In genomic region chr10:93166382-93166769, GRCm38 (mm10) we compare ENCODE assay signal across 7 mouse cellular contexts. TPM values are rescaled to one million over a fixed set of nuclear protein-coding genes. Genes with fewer than 3 reads are reported as not detected.
DNase-seq lines count a peak whose midpoint lies in the region; ATAC-seq and TF ChIP-seq lines count a peak whose summit lies in the region.

No protein-coding gene starts in this region.

- H3K9ac ChIP-seq in heart, postnatal 0 days (replicated peaks; ENCODE audit: low read depth, low read length) = peak overlapping the region; percentile 37

- TF ChIP-seq CTCF in heart, postnatal 0 days (IDR thresholded peaks at IDR 0.05; ENCODE audit: low read depth) = no peak

- H3K4me3 ChIP-seq in heart, postnatal 0 days (ENCODE audit: low read depth, low read length) = 0 out of 2 replicates have a peak overlapping the region, but pooled peaks have one; percentile 13
- no peak overlapping the region for H3K4me3 ChIP-seq in macrophage (ENCODE audit: inconsistent target)

- no peak for TF ChIP-seq EP300 in heart, postnatal 0 days (IDR thresholded peaks at IDR 0.05; ENCODE audit: low read depth)

- H3K9me3 ChIP-seq in heart, postnatal 0 days (replicated peaks; ENCODE audit: control insufficient read depth, low read length) = no peaks in the 10 kb centered on the region

- peaks cover 22% of the 10 kb centered on the region for H3K4me1 ChIP-seq in heart, postnatal 0 days (ENCODE audit: control insufficient read depth, insufficient read depth)

- peak overlapping the region; percentile 53 for H3K4me2 ChIP-seq in heart, postnatal 0 days (ENCODE audit: low read depth, low read length)

- WGBS in heart, postnatal 0 days = 20% methylated on average over 5 of the region's 5 CpGs
- 6% methylated on average over 5 of the region's 5 CpGs for WGBS in macrophage (ENCODE audit: missing documents)

- no peaks in the 10 kb centered on the region for H3K36me3 ChIP-seq in heart, postnatal 0 days (replicated peaks; ENCODE audit: control insufficient read depth, insufficient read depth, low read length)
- no peaks in the 10 kb centered on the region for H3K36me3 ChIP-seq in macrophage (ENCODE audit: inconsistent target)

- peak overlapping the region; percentile 84 for H3K27ac ChIP-seq in heart, postnatal 0 days (ENCODE audit: low read depth)
- H3K27ac ChIP-seq in macrophage = peak overlapping the region; percentile 34

- DNase-seq in spleen, postnatal 10 days (ENCODE audit: low spot score in 2 of 2) = peak; percentile 45 to 50
- DNase-seq in spleen, adult 12 weeks (ENCODE audit: low spot score) = no peak
- peak; percentile 40 to 52 for DNase-seq in cerebellum, postnatal 10 days
- DNase-seq in heart, postnatal 0 days (ENCODE audit: low spot score) = no peak
- DNase-seq in layer of hippocampus, postnatal 14 days (ENCODE audit: low spot score in 2 of 2) = no peak

- H3K27me3 ChIP-seq in heart, postnatal 0 days (ENCODE audit: control insufficient read depth, insufficient read depth, low read length) = no peaks in the 10 kb centered on the region

- ATAC-seq in heart, postnatal 0 days (ENCODE audit: insufficient read depth, low read depth) = 0 out of 2 replicates have a peak, but pooled peaks have one; percentile 41
- no peak for ATAC-seq in monocyte, adult 5-6 weeks (replicated peaks; ENCODE audit: insufficient number of reproducible peaks, low FRiP score, low TSS enrichment, poor library complexity, severe bottlenecking)

- peaks cover 100% of the 10 kb centered on the region for H3K79me2 ChIP-seq in macrophage (ENCODE audit: inconsistent target)

RNA-seq across cellular contexts. Expression of gene Cdk17, which starts 5.7 kb away (rescaled TPM):
- 40.2 and 41.2 TPM in 2 replicates for total RNA-seq in heart, postnatal 0 days (2014; rRNA removed; ENCODE audit: low replicate concordance)
- 11.9 and 12.3 TPM in 2 replicates for polyA plus RNA-seq in heart, postnatal 0 days (2015; fragmentation: Nextera tagmentation; extraction: Ambion mirVana)
- total RNA-seq in macrophage (2018; cell fraction: chromatin; rRNA removed) = 100 to 1,000 TPM in 2 of 26 experiments, 10 to 100 TPM in 24; 29.0 to 176 (median 49.5) TPM
- 10 to 100 TPM; 12.8 to 45.6 (median 16.7) TPM for total RNA-seq in macrophage (2018; cell fraction: cytosol; rRNA removed)
- total RNA-seq in macrophage (2018; cell fraction: nucleus; rRNA removed) = 100 to 1,000 TPM in 2 of 26 experiments, 10 to 100 TPM in 24; 20.4 to 105 (median 36.0) TPM
- 15.0 to 16.1 TPM (median 15.3 TPM) in 3 replicates for polyA plus RNA-seq in macrophage (2018)
- 89.7 to 130 TPM (median 103 TPM) in 3 replicates for total RNA-seq in monocyte, adult 5-6 weeks (2017)
- 100 to 1,000 TPM; 138 to 142 TPM for total RNA-seq in layer of hippocampus, postnatal 14 days (2021)

Comparison
In these comparisons a context has a peak if more than half of its experiments do, and no peak if none do; other contexts are left out.
1. DNase-seq: peak in spleen, postnatal 10 days (2 of 2) and cerebellum, postnatal 10 days (2 of 2); none in spleen, adult 12 weeks (single experiment), heart, postnatal 0 days (single experiment) and layer of hippocampus, postnatal 14 days (0 of 2).